Mouse (Mus musculus): ENCODE measurements around the gene Ubtd1.

GRCm38 (mm10) chr19:41969618-41970017, 11.9 kb upstream of the Ubtd1 start:
- TF ChIP-seq CTCF (IDR thresholded peaks at IDR 0.05; ENCODE audit: extremely low read depth, insufficient read length, insufficient replicate concordance, low read depth, low read length) (no peak), POLR2A (IDR thresholded peaks at IDR 0.05; ENCODE audit: low read depth, low read length) (no peak)

Measured in small intestine, adult 2 months (tissue).